Mouse (Mus musculus): Measurements from ENCODE around the gene Gm19410. TPM values are rescaled to one million over a fixed set of nuclear protein-coding genes. Genes with fewer than 3 reads are reported as not detected.

The Gm19410 gene
- polyA plus RNA-seq (2015; fragmentation: Nextera tagmentation; extraction: Ambion mirVana) = 0.04 and 0.06 TPM in 2 replicates

GRCm38 (mm10) chr8:35765499-35766193, at the start of gene Gm19410:
Gene Gm19410, plus strand, starts transcription at chr8:35765790.
- H3K27me3 ChIP-seq = peaks cover 35% of the 10 kb centered on the region
- peak within 1 kb of the TSS; percentile 64 for H3K9ac ChIP-seq
- WGBS = under 1% methylated on average over 35 of the region's 35 CpGs
- peak within 1 kb of the TSS; percentile 93 for H3K4me2 ChIP-seq
- no peaks in the 10 kb centered on the region for H3K9me3 ChIP-seq
- peaks cover 14% of the 10 kb centered on the region for H3K4me1 ChIP-seq
- no peak within 1 kb of the TSS for H3K27ac ChIP-seq
- H3K4me3 ChIP-seq = peak within 1 kb of the TSS; percentile 47
- no peak for ATAC-seq (ENCODE audit: insufficient number of reproducible peaks, insufficient read depth, low FRiP score, low TSS enrichment, low read depth)
- no peaks in the 10 kb centered on the region for H3K36me3 ChIP-seq

DNA sequence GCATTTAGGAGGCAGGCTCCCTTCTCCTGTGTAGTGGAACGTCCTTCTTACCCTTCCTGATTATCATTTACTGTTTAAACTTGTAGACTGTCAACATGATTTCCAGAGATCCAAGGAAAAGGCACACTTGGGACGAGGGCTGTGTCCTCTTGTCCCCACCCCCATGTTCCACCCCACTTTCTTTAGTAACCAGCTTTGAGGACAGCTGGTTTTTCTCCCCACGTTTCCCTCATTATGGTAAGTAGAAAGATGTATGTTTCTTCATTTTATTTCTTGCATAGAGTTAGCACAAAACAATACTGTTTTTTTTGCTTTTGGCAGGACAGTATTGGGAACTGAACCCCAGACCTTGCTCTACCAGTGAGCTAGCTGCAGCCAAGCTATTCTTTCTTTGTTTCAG, 34.8 kb upstream of the Gm19410 start:
- H3K27ac ChIP-seq = no peak overlapping the region
- no peaks in the 10 kb centered on the region for H3K9me3 ChIP-seq
- H3K4me3 ChIP-seq = no peak overlapping the region
- WGBS = 54% methylated on average over 3 of the region's 3 CpGs
- H3K9ac ChIP-seq = no peak overlapping the region
- no peak for ATAC-seq (ENCODE audit: insufficient number of reproducible peaks, insufficient read depth, low FRiP score, low TSS enrichment, low read depth)
- H3K36me3 ChIP-seq = no peaks in the 10 kb centered on the region
- no peaks in the 10 kb centered on the region for H3K27me3 ChIP-seq
- no peak overlapping the region for H3K4me2 ChIP-seq
- H3K4me1 ChIP-seq = no peaks in the 10 kb centered on the region

DNA sequence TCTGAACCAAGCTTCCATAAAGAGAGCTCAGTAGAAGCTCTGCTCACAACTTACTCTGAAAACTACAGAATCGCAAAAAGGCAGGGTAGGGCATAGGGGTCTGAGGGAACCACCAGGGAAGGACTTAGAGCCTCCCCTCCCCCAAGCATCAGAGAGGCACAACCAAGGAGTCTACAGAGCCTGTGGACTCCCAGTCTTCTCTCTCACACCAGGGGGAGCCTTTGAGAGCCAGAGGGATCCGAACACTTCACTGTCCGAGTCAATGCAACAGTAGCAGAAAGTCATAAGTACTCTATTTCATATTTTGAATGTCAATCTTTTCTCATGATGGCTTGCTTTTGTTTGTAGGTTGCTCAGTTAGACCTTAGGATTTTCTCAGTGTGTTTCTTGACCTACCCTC, 30.2 kb upstream of the Gm19410 start:
- no peak overlapping the region for H3K4me2 ChIP-seq
- H3K27ac ChIP-seq = no peak overlapping the region
- no peaks in the 10 kb centered on the region for H3K4me1 ChIP-seq
- 69% methylated on average over 3 of the region's 3 CpGs for WGBS
- H3K4me3 ChIP-seq = no peak overlapping the region
- no peak for ATAC-seq (ENCODE audit: insufficient number of reproducible peaks, insufficient read depth, low FRiP score, low TSS enrichment, low read depth)
- no peaks in the 10 kb centered on the region for H3K9me3 ChIP-seq
- H3K36me3 ChIP-seq = no peaks in the 10 kb centered on the region
- no peaks in the 10 kb centered on the region for H3K27me3 ChIP-seq
- H3K9ac ChIP-seq = no peak overlapping the region

GRCm38 (mm10) chr8:35756202-35756601, 9.4 kb upstream of the Gm19410 start:
- no peak overlapping the region for H3K4me2 ChIP-seq
- no peak for ATAC-seq (ENCODE audit: insufficient number of reproducible peaks, insufficient read depth, low FRiP score, low TSS enrichment, low read depth)
- H3K4me1 ChIP-seq = no peaks in the 10 kb centered on the region
- H3K4me3 ChIP-seq = no peak overlapping the region
- H3K27ac ChIP-seq = no peak overlapping the region
- no peaks in the 10 kb centered on the region for H3K9me3 ChIP-seq
- H3K9ac ChIP-seq = no peak overlapping the region
- H3K27me3 ChIP-seq = no peaks in the 10 kb centered on the region
- H3K36me3 ChIP-seq = no peaks in the 10 kb centered on the region
- 88% methylated on average over 5 of the region's 5 CpGs for WGBS

DNA sequence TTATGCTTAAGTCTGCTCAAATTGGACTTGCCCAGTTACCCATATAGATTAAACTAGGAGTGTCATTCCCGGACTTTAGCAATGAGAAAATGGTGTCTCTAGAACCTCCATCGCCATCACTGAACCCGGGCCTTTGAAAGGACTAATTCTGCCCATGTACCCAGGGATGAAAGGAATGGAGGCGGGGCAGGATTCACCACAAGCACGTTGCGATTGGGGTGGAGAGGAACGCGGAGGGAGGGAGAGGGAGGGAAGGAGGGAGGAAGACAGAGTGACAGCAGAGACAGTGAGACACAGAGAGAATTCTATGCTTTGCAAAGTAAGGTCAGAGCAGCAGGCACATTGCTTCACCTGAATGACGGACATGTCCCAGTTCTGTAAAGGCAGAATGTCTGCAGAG, 570 bp upstream of the Gm19410 start:
- no peak overlapping the region for H3K27ac ChIP-seq
- ATAC-seq (ENCODE audit: insufficient number of reproducible peaks, insufficient read depth, low FRiP score, low TSS enrichment, low read depth) = no peak
- H3K9me3 ChIP-seq = no peaks in the 10 kb centered on the region
- no peaks in the 10 kb centered on the region for H3K36me3 ChIP-seq
- WGBS = 3% methylated on average over 9 of the region's 9 CpGs
- H3K4me2 ChIP-seq = peak overlapping the region; percentile 93
- no peak overlapping the region for H3K9ac ChIP-seq
- H3K4me1 ChIP-seq = peaks cover 14% of the 10 kb centered on the region
- H3K27me3 ChIP-seq = peaks cover 35% of the 10 kb centered on the region
- peak overlapping the region; percentile 47 for H3K4me3 ChIP-seq

DNA sequence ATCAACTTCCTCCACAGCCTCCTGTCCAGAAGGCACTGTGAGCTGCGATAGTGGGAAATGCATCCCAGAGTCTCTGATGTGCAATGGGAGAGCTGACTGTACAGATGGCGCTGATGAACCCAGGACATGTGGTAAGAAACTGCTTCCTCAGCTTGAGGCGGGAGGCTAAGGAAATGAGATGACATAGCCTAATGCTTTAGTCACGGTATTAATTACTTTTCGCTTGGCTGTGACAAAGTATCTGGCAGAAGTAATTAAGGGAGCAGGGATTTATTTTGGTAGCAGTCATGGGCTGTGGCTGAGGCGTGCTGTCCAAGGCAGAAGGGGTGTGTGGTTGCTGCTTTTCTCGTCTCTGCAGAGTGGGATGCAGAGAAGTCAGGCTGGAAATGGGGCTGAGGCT, 7.9 kb downstream of the Gm19410 start:
- H3K4me1 ChIP-seq = peaks cover 6% of the 10 kb centered on the region
- no peak overlapping the region for H3K27ac ChIP-seq
- WGBS = 17% methylated on average over 7 of the region's 7 CpGs
- no peaks in the 10 kb centered on the region for H3K36me3 ChIP-seq
- H3K9me3 ChIP-seq = no peaks in the 10 kb centered on the region
- no peak overlapping the region for H3K4me2 ChIP-seq
- no peak for ATAC-seq (ENCODE audit: insufficient number of reproducible peaks, insufficient read depth, low FRiP score, low TSS enrichment, low read depth)
- H3K27me3 ChIP-seq = no peaks in the 10 kb centered on the region; the same call in 1 of the 2 replicates
- no peak overlapping the region for H3K9ac ChIP-seq
- H3K4me3 ChIP-seq = no peak overlapping the region

Small RNAs within 50 kb of the gene (microRNA-seq; reads per million reads assigned to microRNA genes)
- gene Gm44474 = not detected
